Mouse (Mus musculus) CH12.LX (cell line): Measurements from ENCODE around the gene Lhb. TPM values are rescaled to one million over a fixed set of nuclear protein-coding genes. Genes with fewer than 3 reads are reported as not detected.

Source experiments
- DNase-seq: peaks from one replicate; pipeline ENCODE4 v3.0.0-alpha.2; 2013; ENCODE audit errors: extremely low read depth
- H3K27ac ChIP-seq: 2 replicates; pipeline ENCODE4 v1.5.1; 2012; ENCODE audit warnings: low read depth, mild to moderate bottlenecking, control low read depth, moderate library complexity; ENCODE audit not compliant: insufficient read depth
- H3K27me3 ChIP-seq: replicated peaks from 2 replicates; pipeline ENCODE3; 2012; ENCODE audit warnings: inconsistent platforms
- H3K36me3 ChIP-seq, 2 experiments: replicated peaks in 1 of 2; 2 replicates each; pipeline versions ENCODE3 to v1.6.1; 2012; ENCODE audit warnings: inconsistent platforms in 1 of 2, low read length in 1 of 2, mild to moderate bottlenecking in 1 of 2, mixed read lengths in 1 of 2, moderate library complexity in 1 of 2; ENCODE audit not compliant: control insufficient read depth in 1 of 2, insufficient read depth in 1 of 2
- H3K4me1 ChIP-seq, 2 experiments: 2 replicates each; pipeline ENCODE4 v1.6.1; 2012; ENCODE audit warnings: inconsistent platforms in 1 of 2, moderate library complexity in 1 of 2; ENCODE audit not compliant: insufficient read depth in 2 of 2, control insufficient read depth in 1 of 2
- H3K4me2 ChIP-seq: 2 replicates; pipeline ENCODE4 v1.6.1; 2012; ENCODE audit warnings: low read depth, mild to moderate bottlenecking, control low read depth; ENCODE audit not compliant: poor library complexity, insufficient read depth, severe bottlenecking
- H3K4me3 ChIP-seq, 3 experiments: fragments of 150-350 bp in 1 of 3; sonication (generic) in 1 of 3; replicated peaks in 1 of 3; 2 replicates each; pipeline versions ENCODE3 to v1.5.1; 2011 to 2012; ENCODE audit warnings: low read depth in 2 of 3, low read length in 2 of 3, mild to moderate bottlenecking in 2 of 3, moderate library complexity in 2 of 3, control low read depth in 1 of 3, improper control_type of control experiment in 1 of 3, inconsistent platforms in 1 of 3, mixed read lengths in 1 of 3; ENCODE audit not compliant: poor library complexity in 1 of 3
- H3K79me2 ChIP-seq: replicated peaks from 2 replicates; pipeline ENCODE4 v1.6.1; 2012; ENCODE audit warnings: mild to moderate bottlenecking, moderate library complexity; ENCODE audit not compliant: control insufficient read depth, poor library complexity, insufficient read depth, severe bottlenecking; ENCODE audit errors: extremely low read depth
- H3K9ac ChIP-seq: 2 replicates; pipeline ENCODE4 v1.6.1; 2012; ENCODE audit warnings: low read depth, mild to moderate bottlenecking, control low read depth, moderate library complexity; ENCODE audit not compliant: insufficient read depth
- H3K9me3 ChIP-seq: replicated peaks from 2 replicates; pipeline ENCODE3; 2012; ENCODE audit warnings: low read length, inconsistent platforms, mixed read lengths
- BHLHE40 ChIP-seq: IDR thresholded peaks from 2 replicates; pipeline ENCODE4 v1.6.1; 2011; ENCODE audit warnings: mild to moderate bottlenecking, low read depth, low read length, improper control_type of control experiment
- CHD1 ChIP-seq: IDR thresholded peaks from 2 replicates; pipeline ENCODE4 v1.6.1; 2012; ENCODE audit warnings: low read depth, low read length, improper control_type of control experiment, inconsistent platforms
- CHD2 ChIP-seq: IDR thresholded peaks from 2 replicates; pipeline ENCODE4 v1.6.1; 2011; ENCODE audit warnings: low read length, improper control_type of control experiment
- CTCF ChIP-seq, 2 experiments: IDR thresholded peaks in 1 of 2; conservative IDR thresholded peaks in 1 of 2; 2 replicates each; pipeline ENCODE4 v1.5.1; 2011 to 2012; ENCODE audit warnings: low read depth in 2 of 2, low read length in 2 of 2, improper control_type of control experiment in 1 of 2, inconsistent platforms in 1 of 2, mild to moderate bottlenecking in 1 of 2, moderate library complexity in 1 of 2
- E2F4 ChIP-seq: IDR thresholded peaks from 2 replicates; pipeline ENCODE4 v1.6.1; 2011; ENCODE audit warnings: low read depth, low read length, improper control_type of control experiment; ENCODE audit not compliant: insufficient replicate concordance
- ELF1 ChIP-seq: IDR thresholded peaks from 2 replicates; pipeline ENCODE4 v1.6.1; 2014; ENCODE audit warnings: low read depth, mild to moderate bottlenecking, inconsistent platforms, low read length, improper control_type of control experiment
- EP300 ChIP-seq: IDR thresholded peaks from 2 replicates; pipeline ENCODE4 v1.6.1; 2011; ENCODE audit warnings: low read length, improper control_type of control experiment
- GABPA ChIP-seq: IDR thresholded peaks from 2 replicates; pipeline ENCODE4 v1.6.1; 2012; ENCODE audit warnings: low read depth, low read length, improper control_type of control experiment, inconsistent platforms; ENCODE audit not compliant: insufficient replicate concordance
- HCFC1 ChIP-seq: IDR thresholded peaks from 2 replicates; pipeline ENCODE4 v1.6.1; 2012; ENCODE audit warnings: low read depth, mild to moderate bottlenecking, inconsistent platforms, low read length, improper control_type of control experiment
- IRF4 ChIP-seq: IDR thresholded peaks from 2 replicates; pipeline ENCODE4 v1.6.1; 2014; ENCODE audit warnings: low read depth, mild to moderate bottlenecking, inconsistent platforms, low read length, improper control_type of control experiment
- JUN ChIP-seq: IDR thresholded peaks from 2 replicates; pipeline ENCODE4 v1.6.1; 2011; ENCODE audit warnings: low read depth, mild to moderate bottlenecking, low read length, improper control_type of control experiment, moderate library complexity; ENCODE audit not compliant: insufficient read depth
- KAT2A ChIP-seq: IDR thresholded peaks from 2 replicates; pipeline ENCODE4 v1.6.1; 2012; ENCODE audit warnings: low read length, improper control_type of control experiment, inconsistent platforms; ENCODE audit not compliant: insufficient replicate concordance
- MAX ChIP-seq: IDR thresholded peaks from 2 replicates; pipeline ENCODE4 v1.6.1; 2011; ENCODE audit warnings: low read length, improper control_type of control experiment
- MAZ ChIP-seq: IDR thresholded peaks from 2 replicates; pipeline ENCODE4 v1.6.1; 2012; ENCODE audit warnings: low read depth, mild to moderate bottlenecking, inconsistent platforms, low read length, improper control_type of control experiment, moderate library complexity
- MEF2A ChIP-seq: IDR thresholded peaks from 2 replicates; pipeline ENCODE4 v1.6.1; 2014; ENCODE audit warnings: low read depth, mild to moderate bottlenecking, inconsistent platforms, low read length, improper control_type of control experiment, borderline replicate concordance
- MXI1 ChIP-seq: IDR thresholded peaks from 2 replicates; pipeline ENCODE4 v1.6.1; 2011; ENCODE audit warnings: mild to moderate bottlenecking, low read depth, low read length, improper control_type of control experiment
- MYC ChIP-seq: IDR thresholded peaks from 2 replicates; pipeline ENCODE4 v1.6.1; 2011; ENCODE audit warnings: low read depth, mild to moderate bottlenecking, improper control_type of control experiment, low read length
- NELFE ChIP-seq: IDR thresholded peaks from 2 replicates; pipeline ENCODE4 v1.6.1; 2011; ENCODE audit warnings: low read depth, low read length, improper control_type of control experiment
- POLR2AphosphoS2 ChIP-seq: IDR thresholded peaks from 2 replicates; pipeline ENCODE4 v1.6.1; 2011; ENCODE audit warnings: low read depth, low read length, improper control_type of control experiment
- RAD21 ChIP-seq: IDR thresholded peaks from 2 replicates; pipeline ENCODE4 v1.6.1; 2011; ENCODE audit warnings: low read depth, mild to moderate bottlenecking, low read length, improper control_type of control experiment, moderate library complexity
- RCOR1 ChIP-seq: conservative IDR thresholded peaks from 2 replicates; pipeline ENCODE4 v1.6.1; 2012; ENCODE audit warnings: low read depth, mild to moderate bottlenecking, inconsistent platforms, low read length, improper control_type of control experiment
- SIN3A ChIP-seq: IDR thresholded peaks from 2 replicates; pipeline ENCODE4 v1.6.1; 2012; ENCODE audit warnings: low read length, improper control_type of control experiment, inconsistent platforms
- SMC3 ChIP-seq: IDR thresholded peaks from 2 replicates; pipeline ENCODE4 v1.6.1; 2011; ENCODE audit warnings: low read depth, low read length, improper control_type of control experiment
- TCF12 ChIP-seq: IDR thresholded peaks from 2 replicates; pipeline ENCODE4 v1.6.1; 2014; ENCODE audit warnings: low read depth, mild to moderate bottlenecking, inconsistent platforms, low read length, improper control_type of control experiment
- UBTF ChIP-seq: IDR thresholded peaks from 2 replicates; pipeline ENCODE4 v1.6.1; 2012; ENCODE audit warnings: low read depth, mild to moderate bottlenecking, inconsistent platforms, low read length, improper control_type of control experiment, moderate library complexity
- USF1 ChIP-seq: IDR thresholded peaks from 2 replicates; pipeline ENCODE4 v1.6.1; 2014; ENCODE audit warnings: low read depth, mild to moderate bottlenecking, inconsistent platforms, low read length, improper control_type of control experiment
- USF2 ChIP-seq: conservative IDR thresholded peaks from 2 replicates; pipeline ENCODE4 v1.6.1; 2011; ENCODE audit warnings: low read depth, low read length, improper control_type of control experiment
- ZC3H11A ChIP-seq: IDR thresholded peaks from 2 replicates; pipeline ENCODE4 v1.6.1; 2012; ENCODE audit warnings: low read depth, mild to moderate bottlenecking, inconsistent platforms, low read length, improper control_type of control experiment
- ZKSCAN1 ChIP-seq: IDR thresholded peaks from 2 replicates; pipeline ENCODE4 v1.6.1; 2012; ENCODE audit warnings: low read depth, inconsistent platforms, low read length, improper control_type of control experiment, borderline replicate concordance
- ZNF384 ChIP-seq: IDR thresholded peaks from 2 replicates; pipeline ENCODE4 v1.6.1; 2012; ENCODE audit warnings: low read depth, low read length, improper control_type of control experiment, inconsistent platforms
- dilution Hi-C: fragments of 300-500 bp; cut with MboI; formaldehyde crosslinking; loops from 2 replicates; pipeline ENCODE4 v1.14.3; 2020; ENCODE audit warnings: low sequenced_read_pairs; ENCODE audit not compliant: extremely low pct_unique_long_range_greater_than_20kb, extremely low pct_ligation_motif_present
- in situ Hi-C: fragments of 300-500 bp; cut with MboI; formaldehyde crosslinking; loops from 3 replicates; pipeline ENCODE4 v1.14.3; 2019; ENCODE audit warnings: low sequenced_read_pairs, low pct_ligation_motif_present, low pct_unique_long_range_greater_than_20kb, mixed read lengths
- polyA plus RNA-seq: library from polyadenylated mRNA; unstranded; fragments of >175 nt; gene quantifications from 2 replicates; pipeline ENCODE4 v1.2.1, GENCODE M21; 2012; ENCODE audit warnings: low read depth; ENCODE audit not compliant: insufficient read length
- total RNA-seq, 2 experiments: library from RNA; depleted of rRNA; stranded (reverse); fragments of 300-350 nt in 1 of 2; fragments of >200 nt in 1 of 2; gene quantifications; 2 replicates each; pipeline ENCODE4 v1.2.3; 2012 to 2014

Lhb gene
- total and polyA plus RNA-seq, 3 experiments, result not detected

- no peak for TF ChIP-seq MAZ
Measured at GRCm38 (mm10) chr7:45419859-45420614, 583 bp upstream of the Lhb start (continued).

- TF ChIP-seq MAX (no peak), EP300 (no peak), E2F4 (no peak), USF1 (no peak), ZC3H11A (no peak), MXI1 (no peak), USF2 (no peak), GABPA (no peak), IRF4 (no peak), SIN3A (no peak), CHD2 (no peak), POLR2AphosphoS2 (no peak), KAT2A (no peak), NELFE (no peak), CTCF (conservative IDR thresholded peaks at IDR 0.05 in 1 of 2, IDR thresholded peaks at IDR 0.05 in 1 of 2; ENCODE audit: low read depth in 2 of 2, low read length in 2 of 2) (no peak), CHD1 (no peak), ZNF384 (no peak)
- dilution Hi-C loops (no loop called here), in situ Hi-C loops (no loop called here)
Measured at GRCm38 (mm10) chr7:45421194-45421593, 574 bp downstream of the Lhb start.

GRCm38 (mm10) chr7:45426556-45426955, 5.9 kb downstream of the Lhb start:
- Histone ChIP-seq H3K9ac (no peak overlapping the region), H3K4me2 (no peak overlapping the region), H3K4me3 (no peak overlapping the region), H3K27ac (no peak overlapping the region), H3K79me2 (peaks cover 18% of the 10 kb centered on the region), H3K27me3 (no peaks in the 10 kb centered on the region), H3K36me3 (peaks cover 87 to 98% of the 10 kb centered on the region in 2 experiments), H3K9me3 (no peaks in the 10 kb centered on the region), H3K4me1 (peaks cover 7 to 13% of the 10 kb centered on the region in 2 experiments; a peak in 2 of 4 replicates)
- dilution Hi-C loops, result no loop called here
- in situ Hi-C loops, result no loop called here
- no peak for DNase-seq
- no peak for TF ChIP-seq SIN3A
- TF ChIP-seq ZC3H11A, result no peak
- TF ChIP-seq BHLHE40, result no peak
- no peak for TF ChIP-seq IRF4
- no peak for TF ChIP-seq ZNF384
- no peak for TF ChIP-seq UBTF
- no peak for TF ChIP-seq JUN
- TF ChIP-seq KAT2A, result no peak
- TF ChIP-seq MYC, result no peak
- no peak for TF ChIP-seq RAD21
- TF ChIP-seq CHD2, result no peak
- no peak for TF ChIP-seq TCF12
- TF ChIP-seq HCFC1, result no peak
- no peak for TF ChIP-seq SMC3
- no peak for TF ChIP-seq ZKSCAN1
- no peak for TF ChIP-seq GABPA
- TF ChIP-seq RCOR1, result no peak
- TF ChIP-seq MEF2A, result no peak
- no peak for TF ChIP-seq ELF1

More at GRCm38 (mm10) chr7:45421194-45421593, 574 bp downstream of the Lhb start:
- H3K4me2 ChIP-seq, result no peak overlapping the region
- H3K9me3 ChIP-seq, result no peaks in the 10 kb centered on the region
- peaks cover 4 to 10% of the 10 kb centered on the region in 2 experiments; a peak in 2 of 4 replicates for H3K4me1 ChIP-seq
- H3K27me3 ChIP-seq, result no peaks in the 10 kb centered on the region
- no peak overlapping the region for H3K27ac ChIP-seq
- H3K36me3 ChIP-seq, result peaks cover 58 to 73% of the 10 kb centered on the region in 2 experiments
- H3K9ac ChIP-seq, result no peak overlapping the region
- H3K4me3 ChIP-seq, result no peak overlapping the region
- H3K79me2 ChIP-seq, result no peaks in the 10 kb centered on the region
- no peak for DNase-seq
